Mouse (Mus musculus): ENCODE results near the gene Tnnt1.
"Not testable (repeated sequence)": the region's sequence is repeated elsewhere in the genome, so short reads cannot be mapped to it uniquely, and the experiment has no call there.

Gene Tnnt1

DNA sequence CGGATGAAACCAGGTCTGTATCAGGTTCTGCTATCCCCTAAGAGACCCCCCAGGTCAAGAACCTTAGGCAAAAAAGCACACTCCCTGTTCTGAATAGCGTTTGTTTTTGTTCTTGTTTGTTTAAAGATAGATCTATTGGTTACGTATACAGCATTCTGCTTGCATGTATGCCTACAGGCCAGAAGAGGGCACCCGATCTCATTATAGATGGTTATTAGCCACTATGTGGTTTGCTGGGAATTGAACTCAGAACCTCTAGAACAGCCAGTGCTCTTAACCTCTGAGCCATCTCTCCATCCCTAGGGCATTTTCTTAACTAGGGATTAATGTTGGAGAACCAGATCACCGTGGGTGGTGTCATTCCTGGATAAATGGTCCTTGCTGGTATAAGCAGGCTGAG is 25.2 kb upstream of the Tnnt1 start:
- Histone ChIP-seq H3K36me3 (ENCODE audit: insufficient read depth, low read length) (no peaks in the 10 kb centered on the region), H3K27me3 (ENCODE audit: insufficient read depth, low read length) (peaks cover 2% of the 10 kb centered on the region; the same call in 1 of the 2 replicates), H3K9me3 (ENCODE audit: low read length) (peaks cover 13% of the 10 kb centered on the region), H3K4me3 (replicated peaks; ENCODE audit: low read length) (no peak overlapping the region), H3K4me1 (replicated peaks; ENCODE audit: low read depth, low read length) (peaks cover 59% of the 10 kb centered on the region)
- TF ChIP-seq NANOG (IDR thresholded peaks at IDR 0.05; ENCODE audit: borderline replicate concordance, low read length) (no peak), CTCF (conservative IDR thresholded peaks at IDR 0.05; ENCODE audit: low read length) (0 out of 2 replicates have a peak, but pooled peaks have one; percentile 7)

DNA sequence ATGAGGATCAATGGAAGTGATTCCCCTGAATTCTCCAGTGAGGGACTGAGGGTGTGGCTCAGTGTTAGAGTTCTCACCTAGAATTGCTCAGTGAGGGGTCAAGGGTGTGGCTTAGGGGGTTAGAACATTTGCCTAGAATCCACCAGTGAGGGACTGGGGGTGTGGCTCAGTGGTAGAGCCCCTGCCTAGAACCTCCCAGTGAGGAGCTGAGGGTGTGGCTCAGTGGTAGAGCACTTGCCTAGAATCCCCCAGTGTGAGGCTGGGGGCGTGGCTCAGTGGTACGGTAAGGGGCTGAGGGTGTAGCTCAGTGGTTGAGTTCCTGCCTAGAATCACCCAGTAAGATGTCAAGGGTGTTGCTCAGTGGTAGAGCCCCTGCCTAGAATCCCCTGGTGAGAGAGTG is 22.8 kb upstream of the Tnnt1 start:
- H3K36me3 ChIP-seq (ENCODE audit: insufficient read depth, low read length): no peaks in the 10 kb centered on the region
- H3K9me3 ChIP-seq (ENCODE audit: low read length): peaks cover 13% of the 10 kb centered on the region

DNA sequence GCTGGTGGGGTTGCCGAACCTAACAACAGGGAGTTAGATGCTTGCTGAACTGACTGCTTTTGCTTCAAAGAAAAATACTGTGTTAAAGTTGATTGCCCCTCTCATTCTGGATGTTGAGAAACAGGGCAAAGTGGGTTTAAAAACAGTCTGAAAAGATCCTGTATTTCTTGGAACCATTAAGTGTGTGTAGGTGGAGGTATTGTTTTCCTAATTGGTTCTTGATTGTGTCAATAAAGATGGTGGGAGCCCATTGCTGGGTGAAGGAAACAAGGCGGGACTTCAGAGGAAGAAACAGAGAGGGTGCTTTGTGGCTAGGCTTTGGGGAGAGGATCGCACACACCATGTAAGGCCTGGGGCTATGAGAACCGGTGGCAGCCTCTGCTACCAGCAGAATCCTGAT is 21.0 kb upstream of the Tnnt1 start:
- peaks cover 69% of the 10 kb centered on the region for H3K4me1 ChIP-seq (replicated peaks; ENCODE audit: low read depth, low read length)
- H3K9me3 ChIP-seq (ENCODE audit: low read length): peaks cover 13% of the 10 kb centered on the region
- no peaks in the 10 kb centered on the region for H3K27me3 ChIP-seq (ENCODE audit: insufficient read depth, low read length)
- peak overlapping the region; percentile 53 for H3K4me3 ChIP-seq (replicated peaks; ENCODE audit: low read length)
- TF ChIP-seq NANOG (IDR thresholded peaks at IDR 0.05; ENCODE audit: borderline replicate concordance, low read length) (no peak; the same call in 1 of the 2 replicates), CTCF (conservative IDR thresholded peaks at IDR 0.05; ENCODE audit: low read length) (no peak), POU5F1 (IDR thresholded peaks at IDR 0.05; ENCODE audit: borderline replicate concordance, low read length) (no peak)
- H3K36me3 ChIP-seq (ENCODE audit: insufficient read depth, low read length): no peaks in the 10 kb centered on the region

More for the DNA sequence above, 22.8 kb upstream of the Tnnt1 start:
- no peaks in the 10 kb centered on the region for H3K27me3 ChIP-seq (ENCODE audit: insufficient read depth, low read length)
- no peak overlapping the region for H3K4me3 ChIP-seq (replicated peaks; ENCODE audit: low read length)
- H3K4me1 ChIP-seq (replicated peaks; ENCODE audit: low read depth, low read length): peaks cover 71% of the 10 kb centered on the region
- TF ChIP-seq NANOG (IDR thresholded peaks at IDR 0.05; ENCODE audit: borderline replicate concordance, low read length): no peak
- no peak for TF ChIP-seq POU5F1 (IDR thresholded peaks at IDR 0.05; ENCODE audit: borderline replicate concordance, low read length)
- TF ChIP-seq CTCF (conservative IDR thresholded peaks at IDR 0.05; ENCODE audit: low read length): no peak

GRCm38 (mm10) chr7:4536369-4536768 is 20.2 kb upstream of the Tnnt1 start:
- Histone ChIP-seq H3K36me3 (ENCODE audit: insufficient read depth, low read length) (no peaks in the 10 kb centered on the region), H3K27me3 (ENCODE audit: insufficient read depth, low read length) (no peaks in the 10 kb centered on the region), H3K9me3 (ENCODE audit: low read length) (peaks cover 13% of the 10 kb centered on the region), H3K4me3 (replicated peaks; ENCODE audit: low read length) (0 out of 2 replicates have a peak overlapping the region, but pooled peaks have one; percentile 29), H3K4me1 (replicated peaks; ENCODE audit: low read depth, low read length) (peaks cover 76% of the 10 kb centered on the region)
- TF ChIP-seq CTCF (conservative IDR thresholded peaks at IDR 0.05; ENCODE audit: low read length) (no peak), NANOG (IDR thresholded peaks at IDR 0.05; ENCODE audit: borderline replicate concordance, low read length) (peak; percentile 95), POU5F1 (IDR thresholded peaks at IDR 0.05; ENCODE audit: borderline replicate concordance, low read length) (peak; percentile 52; the same call in 1 of the 2 replicates)

DNA sequence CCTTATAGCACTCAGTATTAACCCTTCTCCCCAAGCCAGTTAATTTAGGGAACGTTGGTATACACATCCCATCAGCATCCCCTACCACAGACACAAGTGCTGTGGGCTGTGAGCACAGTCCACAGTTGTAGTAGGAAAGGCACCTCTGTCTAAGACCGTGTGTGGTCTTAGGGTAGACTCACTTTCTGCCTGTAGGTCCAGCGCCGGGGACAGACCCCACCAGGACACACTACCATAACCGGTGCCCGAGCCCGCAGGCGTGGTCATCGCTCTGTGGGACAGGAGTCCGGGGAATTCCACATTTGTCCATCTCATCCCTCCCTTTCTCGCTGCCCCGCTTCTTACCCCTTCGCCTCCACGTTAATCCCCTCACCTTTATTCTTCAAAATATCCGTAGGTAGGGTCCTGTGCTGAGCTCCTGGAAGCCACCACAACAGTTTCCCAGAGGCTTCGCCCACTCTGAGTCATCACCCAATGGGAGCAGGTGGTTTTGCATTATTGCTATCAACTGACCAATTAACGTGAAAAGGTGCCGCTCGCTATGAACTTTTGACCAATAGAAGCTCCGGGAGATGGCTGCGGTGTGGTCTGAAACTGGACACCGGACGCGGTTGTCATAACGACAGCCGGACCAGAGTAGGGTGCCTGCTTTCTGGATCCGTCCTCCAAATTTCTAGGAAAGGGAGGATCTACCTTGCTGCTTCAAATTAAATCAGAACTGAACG is 16.0 kb upstream of the Tnnt1 start, which contains the start of gene Dnaaf3:
Gene Dnaaf3, minus strand, starts transcription at position 449 of the 725 bp plus-strand sequence.
- no peak for TF ChIP-seq POU5F1 (IDR thresholded peaks at IDR 0.05; ENCODE audit: borderline replicate concordance, low read length)
- TF ChIP-seq NANOG (IDR thresholded peaks at IDR 0.05; ENCODE audit: borderline replicate concordance, low read length): peak; percentile 17; the same call in 1 of the 2 replicates
- no peaks in the 10 kb centered on the region for H3K9me3 ChIP-seq (ENCODE audit: low read length)
- peak within 1 kb of the TSS; percentile 79 for H3K4me3 ChIP-seq (replicated peaks; ENCODE audit: low read length)
- H3K4me1 ChIP-seq (replicated peaks; ENCODE audit: low read depth, low read length): peaks cover 72% of the 10 kb centered on the region
- no peaks in the 10 kb centered on the region for H3K36me3 ChIP-seq (ENCODE audit: insufficient read depth, low read length)
- H3K27me3 ChIP-seq (ENCODE audit: insufficient read depth, low read length): no peaks in the 10 kb centered on the region

GRCm38 (mm10) chr7:4530166-4530565 is 14.0 kb upstream of the Tnnt1 start:
- H3K36me3 ChIP-seq (ENCODE audit: insufficient read depth, low read length); H3K9me3 ChIP-seq (ENCODE audit: low read length); H3K27me3 ChIP-seq (ENCODE audit: insufficient read depth, low read length); H3K4me3 ChIP-seq (replicated peaks; ENCODE audit: low read length): not testable (repeated sequence)
- peaks cover 68% of the 10 kb centered on the region for H3K4me1 ChIP-seq (replicated peaks; ENCODE audit: low read depth, low read length)

DNA sequence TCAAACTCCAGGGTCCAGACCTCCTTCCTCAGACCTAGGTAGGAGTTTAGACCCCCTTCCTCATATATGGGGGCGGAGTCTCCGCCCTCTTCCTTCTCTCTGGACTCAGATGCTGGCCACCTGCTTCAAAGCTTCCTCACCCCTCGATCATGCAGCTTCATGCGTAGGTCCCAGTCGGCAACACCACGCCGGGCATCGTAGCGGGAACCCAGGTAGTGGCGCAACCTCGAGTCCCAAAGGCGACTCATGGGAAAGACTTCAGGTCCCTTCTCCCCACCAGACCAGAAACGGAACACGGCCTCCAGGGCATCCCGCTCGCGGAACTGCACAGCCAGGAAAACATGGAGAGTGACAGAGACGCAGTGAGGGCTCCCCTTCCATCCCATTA is 11.1 kb upstream of the Tnnt1 start:
- peaks cover 72% of the 10 kb centered on the region for H3K4me1 ChIP-seq (replicated peaks; ENCODE audit: low read depth, low read length)
- H3K9me3 ChIP-seq (ENCODE audit: low read length): 0 out of 2 replicates have a peak, but pooled peaks cover 3% of the 10 kb centered on the region
- H3K36me3 ChIP-seq (ENCODE audit: insufficient read depth, low read length): peaks cover 4% of the 10 kb centered on the region
- peaks cover 5% of the 10 kb centered on the region; the same call in 1 of the 2 replicates for H3K27me3 ChIP-seq (ENCODE audit: insufficient read depth, low read length)
- TF ChIP-seq CTCF (conservative IDR thresholded peaks at IDR 0.05; ENCODE audit: low read length) (no peak), NANOG (IDR thresholded peaks at IDR 0.05; ENCODE audit: borderline replicate concordance, low read length) (no peak), POU5F1 (IDR thresholded peaks at IDR 0.05; ENCODE audit: borderline replicate concordance, low read length) (no peak)
- peak overlapping the region; percentile 73 for H3K4me3 ChIP-seq (replicated peaks; ENCODE audit: low read length)

GRCm38 (mm10) chr7:4526341-4527301 is 10.4 kb upstream of the Tnnt1 start:
- H3K27me3 ChIP-seq (ENCODE audit: insufficient read depth, low read length): peaks cover 12% of the 10 kb centered on the region
- peak overlapping the region; percentile 73 for H3K4me3 ChIP-seq (replicated peaks; ENCODE audit: low read length)
- TF ChIP-seq CTCF (conservative IDR thresholded peaks at IDR 0.05; ENCODE audit: low read length) (peak; percentile 61), NANOG (IDR thresholded peaks at IDR 0.05; ENCODE audit: borderline replicate concordance, low read length) (no peak)
- H3K9me3 ChIP-seq (ENCODE audit: low read length): 0 out of 2 replicates have a peak, but pooled peaks cover 3% of the 10 kb centered on the region
- peaks cover 72% of the 10 kb centered on the region for H3K4me1 ChIP-seq (replicated peaks; ENCODE audit: low read depth, low read length)
- peaks cover 4% of the 10 kb centered on the region for H3K36me3 ChIP-seq (ENCODE audit: insufficient read depth, low read length)

Data from E14TG2a.4 (cell line).